ENCODE assay signal across 8 mouse cellular contexts in the genomic region with DNA sequence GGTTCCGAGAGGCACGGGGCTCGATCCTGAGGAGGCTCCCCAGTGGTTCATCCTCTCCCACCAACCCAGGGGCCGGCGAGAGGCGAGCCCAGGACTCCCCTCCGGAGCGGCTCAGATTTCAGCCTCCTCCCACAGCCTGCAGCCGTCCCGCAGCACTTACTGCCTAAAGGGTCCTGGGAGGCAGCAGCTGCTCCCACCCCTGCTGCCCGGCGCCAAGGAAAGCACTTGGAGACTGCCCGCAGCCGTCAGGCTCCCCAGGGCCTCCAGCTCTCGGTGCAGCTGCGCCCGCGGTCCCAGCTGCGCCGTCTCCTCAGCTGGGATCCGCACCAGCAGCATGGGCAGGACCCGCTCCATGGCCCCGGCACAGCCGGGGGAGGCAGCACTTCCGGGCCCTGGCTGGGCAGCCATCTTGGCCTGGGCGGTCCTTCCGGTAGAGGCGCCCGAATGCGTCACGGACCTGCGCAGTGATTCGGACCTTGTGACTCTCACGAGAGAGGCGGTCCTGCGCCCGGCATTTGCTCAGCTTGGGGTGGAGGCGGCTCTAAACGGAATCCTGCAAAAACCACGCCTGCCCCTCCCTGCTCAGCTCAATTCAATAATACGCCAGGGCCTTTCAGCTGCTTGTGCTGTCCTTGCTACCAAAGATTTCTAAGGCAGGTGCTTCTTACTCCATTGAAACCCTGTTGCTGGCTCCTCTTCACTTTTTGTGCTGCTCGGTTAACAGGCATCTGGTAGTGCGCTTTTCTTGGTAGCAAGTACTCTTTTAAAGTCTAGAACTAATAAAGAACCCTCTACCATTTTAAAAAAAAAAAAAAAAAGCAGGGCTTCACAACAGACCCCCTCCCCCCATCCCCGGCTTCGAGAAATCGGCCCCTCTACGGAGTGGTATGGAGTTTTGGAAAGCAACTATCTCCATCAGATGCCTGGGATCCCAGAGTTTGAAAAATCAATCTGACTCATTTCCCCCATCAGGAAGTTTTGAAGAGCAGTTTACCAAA. TPM values are rescaled to one million over a fixed set of nuclear protein-coding genes. Genes with fewer than 3 reads are reported as not detected.
DNase-seq lines count a peak whose midpoint lies in the region; ATAC-seq and TF ChIP-seq lines count a peak whose summit lies in the region.

A gene (minus strand): TSS at position 426 of the 998 bp plus-strand sequence.

- H3K27me3 ChIP-seq in kidney, embryonic 14.5 days (ENCODE audit: control insufficient read depth, insufficient read depth, low read length), result no peaks in the 10 kb centered on the region
- no peaks in the 10 kb centered on the region for H3K27me3 ChIP-seq in limb, embryonic 15.5 days

- H3K4me3 ChIP-seq in bone marrow macrophage, adult 2 months (ENCODE audit: insufficient read depth, low read length), result peak within 1 kb of the TSS; percentile 83
- peak within 1 kb of the TSS; percentile 86 for H3K4me3 ChIP-seq in embryonic fibroblast, embryonic 13.5 days (ENCODE audit: insufficient read depth, low read length)
- peak within 1 kb of the TSS; percentile 84 for H3K4me3 ChIP-seq in kidney, embryonic 14.5 days (ENCODE audit: low read length)
- H3K4me3 ChIP-seq in limb, embryonic 15.5 days, result peak within 1 kb of the TSS; percentile 92

- H3K9me3 ChIP-seq in kidney, embryonic 14.5 days (ENCODE audit: control insufficient read depth, low read length), result no peaks in the 10 kb centered on the region
- no peaks in the 10 kb centered on the region for H3K9me3 ChIP-seq in limb, embryonic 15.5 days

- peaks cover 10% of the 10 kb centered on the region for H3K4me1 ChIP-seq in bone marrow macrophage, adult 2 months (ENCODE audit: control insufficient read depth, insufficient read depth, low read length)
- no peaks in the 10 kb centered on the region for H3K4me1 ChIP-seq in embryonic fibroblast, embryonic 13.5 days (ENCODE audit: control insufficient read depth, insufficient read depth, low read length)
- peaks cover 7% of the 10 kb centered on the region for H3K4me1 ChIP-seq in kidney, embryonic 14.5 days (ENCODE audit: control insufficient read depth, insufficient read depth, low read length)
- H3K4me1 ChIP-seq in limb, embryonic 15.5 days, result peaks cover 6% of the 10 kb centered on the region; the same call in 1 of the 2 replicates

- no peak for TF ChIP-seq CTCF in bone marrow macrophage, adult 2 months (IDR thresholded peaks at IDR 0.05; ENCODE audit: low read depth, low read length)
- no peak for TF ChIP-seq CTCF in embryonic fibroblast, embryonic 13.5 days (IDR thresholded peaks at IDR 0.05; ENCODE audit: borderline replicate concordance, insufficient read depth, low read length)

- peak within 1 kb of the TSS; percentile 96 for H3K27ac ChIP-seq in bone marrow macrophage, adult 2 months (ENCODE audit: insufficient read depth, low read depth, low read length)
- H3K27ac ChIP-seq in embryonic fibroblast, embryonic 13.5 days (ENCODE audit: insufficient read depth, low read length), result peak within 1 kb of the TSS; percentile 83
- peak within 1 kb of the TSS; percentile 99 for H3K27ac ChIP-seq in kidney, embryonic 14.5 days (ENCODE audit: low read depth, low read length)
- peak within 1 kb of the TSS; percentile 100 for H3K27ac ChIP-seq in limb, embryonic 15.5 days

- H3K36me3 ChIP-seq in kidney, embryonic 14.5 days (ENCODE audit: control insufficient read depth, insufficient read depth, low read length), result peaks cover 9% of the 10 kb centered on the region; the same call in 1 of the 2 replicates
- peaks cover 7% of the 10 kb centered on the region; the same call in 1 of the 2 replicates for H3K36me3 ChIP-seq in limb, embryonic 15.5 days

- DNase-seq in A20 (ENCODE audit: low read depth, low spot score), result peak; percentile 97
- peak; percentile 98 to 99 for DNase-seq in heart, adult 9 months (ENCODE audit: low spot score in 2 of 2)
- DNase-seq in monocyte, adult 2 months (ENCODE audit: low read depth in 1 of 2, low spot score in 2 of 2), result peak; percentile 91 to 98
- peak; percentile 97 to 98 for DNase-seq in spleen, postnatal 36 days (ENCODE audit: low spot score in 2 of 2)

- WGBS in kidney, embryonic 14.5 days, result under 1% methylated on average over 47 of the region's 47 CpGs
- under 1% methylated on average over 47 of the region's 47 CpGs for WGBS in limb, embryonic 15.5 days

- H3K9ac ChIP-seq in kidney, embryonic 14.5 days (ENCODE audit: low read depth, low read length), result peak within 1 kb of the TSS; percentile 90
- H3K9ac ChIP-seq in limb, embryonic 15.5 days, result peak within 1 kb of the TSS; percentile 96

- ATAC-seq in kidney, embryonic 14.5 days (ENCODE audit: low FRiP score, low TSS enrichment), result peak; percentile 100
- peak; percentile 99 for ATAC-seq in limb, embryonic 15.5 days (ENCODE audit: insufficient number of reproducible peaks, low FRiP score, low TSS enrichment, low read depth)

- TF ChIP-seq POLR2A in bone marrow macrophage, adult 2 months (IDR thresholded peaks at IDR 0.05; ENCODE audit: borderline replicate concordance, low read depth, low read length), result peak; percentile 100
- TF ChIP-seq POLR2A in embryonic fibroblast, embryonic 13.5 days (IDR thresholded peaks at IDR 0.05; ENCODE audit: low read depth, low read length), result peak; percentile 98

- peak within 1 kb of the TSS; percentile 59 for H3K4me2 ChIP-seq in kidney, embryonic 14.5 days (replicated peaks; ENCODE audit: low read depth, low read length)
- peak within 1 kb of the TSS; percentile 57 for H3K4me2 ChIP-seq in limb, embryonic 15.5 days

RNA-seq across cellular contexts. Expression of the gene that starts here (rescaled TPM):
- polyA plus RNA-seq in bone marrow macrophage, adult 2 months (2012; ENCODE audit: insufficient read depth, insufficient read length, missing spikeins), result 15.3 and 16.4 TPM in 2 replicates
- polyA plus RNA-seq in embryonic fibroblast, embryonic 13.5 days (2011; ENCODE audit: insufficient read length, low read depth, missing spikeins), result 21.0 and 21.7 TPM in 2 replicates
- polyA plus RNA-seq in kidney, embryonic 14.5 days (2014; fragmentation: Nextera tagmentation; extraction: Ambion mirVana), result 6.0 and 12.8 TPM in 2 replicates
- 7.3 and 7.5 TPM in 2 replicates for polyA plus RNA-seq in limb, embryonic 15.5 days (2015; fragmentation: Nextera tagmentation; extraction: Ambion mirVana)

Comparison
In these comparisons a context has a peak if more than half of its experiments do, and no peak if none do; other contexts are left out.
1. Peak in every context shown above with its lines: DNase-seq, ATAC-seq, H3K4me3 ChIP-seq and H3K27ac ChIP-seq.